Mouse (Mus musculus): Measurements from ENCODE around the gene Prss30. TPM values are rescaled to one million over a fixed set of nuclear protein-coding genes. Genes with fewer than 3 reads are reported as not detected.

Prss30 gene
- total RNA-seq, 1 experiment: not detected

DNA sequence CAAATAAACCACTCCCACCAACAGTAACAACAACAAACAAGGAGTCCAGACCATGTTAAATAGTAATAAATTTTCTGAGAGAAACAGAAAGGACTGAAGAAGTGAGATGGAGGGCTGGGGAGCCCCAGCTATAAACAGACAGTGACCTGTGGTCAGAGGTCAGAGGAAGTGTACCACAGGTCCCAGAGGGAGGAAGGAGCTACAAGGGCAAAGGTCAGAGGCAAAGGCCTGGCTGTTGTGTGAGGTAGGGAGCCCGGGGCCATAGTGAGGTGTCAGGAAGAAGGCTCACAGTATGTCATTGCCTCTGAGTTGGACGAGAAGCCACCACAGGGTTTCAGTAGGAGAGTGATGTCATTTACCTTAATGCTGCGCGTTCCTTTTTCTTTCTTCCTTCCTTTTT lies 2.5 kb upstream of the Prss30 start:
- Histone ChIP-seq H3K4me3 (ENCODE audit: insufficient read depth in 1 of 2, low read depth in 1 of 2, low read length in 2 of 2, poor library complexity in 1 of 2, severe bottlenecking in 1 of 2) (no peak overlapping the region), H3K27ac (ENCODE audit: insufficient read depth, low read depth, low read length, poor library complexity, severe bottlenecking) (no peak overlapping the region), H3K9me3 (ENCODE audit: control insufficient read depth, insufficient read depth, low read depth, low read length) (no peaks in the 10 kb centered on the region), H3K4me1 (ENCODE audit: control insufficient read depth in 2 of 2, insufficient read depth in 2 of 2, low read length in 2 of 2, poor library complexity in 1 of 2) (peaks cover 0 to 14% of the 10 kb centered on the region in 2 experiments; a peak in 1 of 4 replicates), H3K36me3 (ENCODE audit: control insufficient read depth, insufficient read depth, low read length, poor library complexity, severe bottlenecking) (no peaks in the 10 kb centered on the region), H3K9ac (ENCODE audit: insufficient read depth, low read depth, low read length, poor library complexity, severe bottlenecking) (no peak overlapping the region)
- in situ Hi-C loops (cut with MboI; ENCODE audit: low sequenced_read_pairs in 2 of 2, unreplicated experiment in 2 of 2): no loop called here
- TF ChIP-seq CHD2 (IDR thresholded peaks at IDR 0.05; ENCODE audit: low read depth, low read length) (no peak), ZNF384 (IDR thresholded peaks at IDR 0.05; ENCODE audit: low read depth, low read length) (no peak), MAFK (IDR thresholded peaks at IDR 0.05; ENCODE audit: insufficient read depth, low read depth, low read length) (no peak), ZC3H11A (IDR thresholded peaks at IDR 0.05; ENCODE audit: borderline replicate concordance, low read depth, low read length) (no peak), HCFC1 (IDR thresholded peaks at IDR 0.05; ENCODE audit: borderline replicate concordance, insufficient read depth, low read length) (no peak)
- DNase-seq (ENCODE audit: low read depth, low spot score): no peak

GRCm38 (mm10) chr17:23979471-23979870 lies 895 bp downstream of the Prss30 start:
- Histone ChIP-seq H3K4me1 (ENCODE audit: control insufficient read depth in 2 of 2, insufficient read depth in 2 of 2, low read length in 2 of 2, poor library complexity in 1 of 2) (peaks cover 0 to 14% of the 10 kb centered on the region in 2 experiments; a peak in 1 of 4 replicates), H3K9ac (ENCODE audit: insufficient read depth, low read depth, low read length, poor library complexity, severe bottlenecking) (no peak overlapping the region), H3K27ac (ENCODE audit: insufficient read depth, low read depth, low read length, poor library complexity, severe bottlenecking) (no peak overlapping the region), H3K36me3 (ENCODE audit: control insufficient read depth, insufficient read depth, low read length, poor library complexity, severe bottlenecking) (no peaks in the 10 kb centered on the region), H3K9me3 (ENCODE audit: control insufficient read depth, insufficient read depth, low read depth, low read length) (no peaks in the 10 kb centered on the region), H3K4me3 (ENCODE audit: insufficient read depth in 1 of 2, low read depth in 1 of 2, low read length in 2 of 2, poor library complexity in 1 of 2, severe bottlenecking in 1 of 2) (no peak overlapping the region)
- no peak for DNase-seq (ENCODE audit: low read depth, low spot score)
- in situ Hi-C loops (cut with MboI; ENCODE audit: low sequenced_read_pairs in 2 of 2, unreplicated experiment in 2 of 2): no loop called here
- TF ChIP-seq CHD2 (IDR thresholded peaks at IDR 0.05; ENCODE audit: low read depth, low read length) (no peak), ZC3H11A (IDR thresholded peaks at IDR 0.05; ENCODE audit: borderline replicate concordance, low read depth, low read length) (no peak), ZNF384 (IDR thresholded peaks at IDR 0.05; ENCODE audit: low read depth, low read length) (no peak), HCFC1 (IDR thresholded peaks at IDR 0.05; ENCODE audit: borderline replicate concordance, insufficient read depth, low read length) (no peak), MAFK (IDR thresholded peaks at IDR 0.05; ENCODE audit: insufficient read depth, low read depth, low read length) (no peak)

GRCm38 (mm10) chr17:23976665-23977064 lies 3.7 kb downstream of the Prss30 start:
- H3K9me3 ChIP-seq (ENCODE audit: control insufficient read depth, insufficient read depth, low read depth, low read length): no peaks in the 10 kb centered on the region
- in situ Hi-C loops (cut with MboI; ENCODE audit: low sequenced_read_pairs in 2 of 2, unreplicated experiment in 2 of 2): no loop called here
- H3K9ac ChIP-seq (ENCODE audit: insufficient read depth, low read depth, low read length, poor library complexity, severe bottlenecking): no peak overlapping the region
- H3K27ac ChIP-seq (ENCODE audit: insufficient read depth, low read depth, low read length, poor library complexity, severe bottlenecking): no peak overlapping the region
- no peak for TF ChIP-seq ZNF384 (IDR thresholded peaks at IDR 0.05; ENCODE audit: low read depth, low read length)
- TF ChIP-seq HCFC1 (IDR thresholded peaks at IDR 0.05; ENCODE audit: borderline replicate concordance, insufficient read depth, low read length): no peak
- no peak for TF ChIP-seq CHD2 (IDR thresholded peaks at IDR 0.05; ENCODE audit: low read depth, low read length)
- no peak for TF ChIP-seq ZC3H11A (IDR thresholded peaks at IDR 0.05; ENCODE audit: borderline replicate concordance, low read depth, low read length)
- TF ChIP-seq MAFK (IDR thresholded peaks at IDR 0.05; ENCODE audit: insufficient read depth, low read depth, low read length): no peak
- DNase-seq (ENCODE audit: low read depth, low spot score): no peak
- peaks cover 0 to 14% of the 10 kb centered on the region in 2 experiments; a peak in 1 of 4 replicates for H3K4me1 ChIP-seq (ENCODE audit: control insufficient read depth in 2 of 2, insufficient read depth in 2 of 2, low read length in 2 of 2, poor library complexity in 1 of 2)
- no peaks in the 10 kb centered on the region for H3K36me3 ChIP-seq (ENCODE audit: control insufficient read depth, insufficient read depth, low read length, poor library complexity, severe bottlenecking)
- no peak overlapping the region for H3K4me3 ChIP-seq (ENCODE audit: insufficient read depth in 1 of 2, low read depth in 1 of 2, low read length in 2 of 2, poor library complexity in 1 of 2, severe bottlenecking in 1 of 2)

DNA sequence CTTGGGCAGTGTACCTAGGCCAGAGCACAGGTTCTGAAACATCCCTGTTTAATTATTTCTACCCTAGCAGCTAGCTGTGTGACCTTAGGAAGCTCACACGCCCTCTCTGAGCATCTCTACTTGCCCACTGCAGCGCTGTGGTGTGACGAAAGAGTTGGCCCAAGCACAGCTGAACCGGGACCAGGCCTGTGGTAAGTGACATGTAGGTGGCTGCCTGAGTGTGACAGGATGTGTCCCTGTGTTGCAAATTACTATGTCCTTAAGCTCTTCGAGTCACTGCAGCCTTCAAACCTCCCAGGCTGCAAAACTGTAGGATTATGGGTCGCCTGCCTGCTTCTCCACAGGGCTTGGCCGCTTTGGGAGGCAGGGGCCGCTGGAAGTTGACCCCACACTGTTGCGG lies 9.1 kb downstream of the Prss30 start:
- no peak for TF ChIP-seq CHD2 (IDR thresholded peaks at IDR 0.05; ENCODE audit: low read depth, low read length)
- TF ChIP-seq HCFC1 (IDR thresholded peaks at IDR 0.05; ENCODE audit: borderline replicate concordance, insufficient read depth, low read length): no peak
- no peak for TF ChIP-seq MAFK (IDR thresholded peaks at IDR 0.05; ENCODE audit: insufficient read depth, low read depth, low read length)
- no peak for TF ChIP-seq ZNF384 (IDR thresholded peaks at IDR 0.05; ENCODE audit: low read depth, low read length)
- TF ChIP-seq ZC3H11A (IDR thresholded peaks at IDR 0.05; ENCODE audit: borderline replicate concordance, low read depth, low read length): no peak
- Histone ChIP-seq H3K9ac (ENCODE audit: insufficient read depth, low read depth, low read length, poor library complexity, severe bottlenecking) (no peak overlapping the region), H3K4me1 (ENCODE audit: control insufficient read depth in 2 of 2, insufficient read depth in 2 of 2, low read length in 2 of 2, poor library complexity in 1 of 2) (peaks cover 0 to 3% of the 10 kb centered on the region in 2 experiments; a peak in 1 of 4 replicates), H3K4me3 (ENCODE audit: insufficient read depth in 1 of 2, low read depth in 1 of 2, low read length in 2 of 2, poor library complexity in 1 of 2, severe bottlenecking in 1 of 2) (no peak overlapping the region), H3K36me3 (ENCODE audit: control insufficient read depth, insufficient read depth, low read length, poor library complexity, severe bottlenecking) (no peaks in the 10 kb centered on the region), H3K27ac (ENCODE audit: insufficient read depth, low read depth, low read length, poor library complexity, severe bottlenecking) (no peak overlapping the region), H3K9me3 (ENCODE audit: control insufficient read depth, insufficient read depth, low read depth, low read length) (no peaks in the 10 kb centered on the region)
- DNase-seq (ENCODE audit: low read depth, low spot score): no peak
- in situ Hi-C loops (cut with MboI; ENCODE audit: low sequenced_read_pairs in 2 of 2, unreplicated experiment in 2 of 2): no loop called here

DNA sequence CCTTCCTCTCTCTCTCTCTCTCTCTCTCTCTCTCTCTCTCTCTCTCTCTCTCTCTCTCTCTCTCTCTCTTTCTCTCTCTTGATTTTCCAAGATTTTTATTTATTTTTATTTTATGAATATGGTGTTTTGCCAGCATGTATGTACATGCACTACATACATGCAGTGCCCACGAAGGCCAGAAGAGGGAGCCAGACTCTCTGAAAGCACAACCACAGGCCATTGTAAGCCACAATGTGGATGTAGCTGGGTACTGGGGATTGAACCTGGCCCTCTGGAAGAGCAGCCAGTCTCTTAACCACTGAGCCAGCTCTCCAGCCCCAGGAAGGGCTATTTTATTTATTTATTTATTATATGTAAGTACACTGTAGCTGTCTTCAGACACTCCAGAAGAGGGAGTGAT lies 11.1 kb downstream of the Prss30 start:
- peak; percentile 60 for DNase-seq (ENCODE audit: low read depth, low spot score)
- H3K36me3 ChIP-seq (ENCODE audit: control insufficient read depth, insufficient read depth, low read length, poor library complexity, severe bottlenecking): no peaks in the 10 kb centered on the region
- in situ Hi-C loops (cut with MboI; ENCODE audit: low sequenced_read_pairs in 2 of 2, unreplicated experiment in 2 of 2): no loop called here
- H3K9ac ChIP-seq (ENCODE audit: insufficient read depth, low read depth, low read length, poor library complexity, severe bottlenecking): no peak overlapping the region
- H3K9me3 ChIP-seq (ENCODE audit: control insufficient read depth, insufficient read depth, low read depth, low read length): no peaks in the 10 kb centered on the region
- TF ChIP-seq ZC3H11A (IDR thresholded peaks at IDR 0.05; ENCODE audit: borderline replicate concordance, low read depth, low read length) (peak; percentile 34), CHD2 (IDR thresholded peaks at IDR 0.05; ENCODE audit: low read depth, low read length) (no peak), MAFK (IDR thresholded peaks at IDR 0.05; ENCODE audit: insufficient read depth, low read depth, low read length) (no peak)
- H3K27ac ChIP-seq (ENCODE audit: insufficient read depth, low read depth, low read length, poor library complexity, severe bottlenecking): no peak overlapping the region
- H3K4me3 ChIP-seq (ENCODE audit: insufficient read depth in 1 of 2, low read depth in 1 of 2, low read length in 2 of 2, poor library complexity in 1 of 2, severe bottlenecking in 1 of 2): no peak overlapping the region
- peaks cover 0 to 6% of the 10 kb centered on the region in 2 experiments; a peak in 1 of 4 replicates for H3K4me1 ChIP-seq (ENCODE audit: control insufficient read depth in 2 of 2, insufficient read depth in 2 of 2, low read length in 2 of 2, poor library complexity in 1 of 2)

Measured in ES-E14 (cell line).